Mouse (Mus musculus): Measurements from ENCODE around the gene Wdr46. TPM values are rescaled to one million over a fixed set of nuclear protein-coding genes. Genes with fewer than 3 reads are reported as not detected.
A peak's percentile ranks its signal among the peaks of the same experiment; 100 is the strongest.

Gene Wdr46
- total and polyA plus RNA-seq, 2 experiments from 2014 or later, result 18.9 to 23.2 TPM

GRCm38 (mm10) chr17:33969394-33969793, 28.9 kb downstream of the Wdr46 start:
- peak; percentile 35 for TF ChIP-seq CTCF (IDR thresholded peaks at IDR 0.05; ENCODE audit: low read depth)
- Histone ChIP-seq H3K4me1 (ENCODE audit: insufficient read depth) (no peaks in the 10 kb centered on the region), H3K36me3 (ENCODE audit: insufficient read depth) (peaks cover 16% of the 10 kb centered on the region), H3K4me3 (ENCODE audit: low read depth, low read length) (no peak overlapping the region), H3K9me3 (ENCODE audit: low read length) (no peaks in the 10 kb centered on the region), H3K27me3 (ENCODE audit: insufficient read depth, low read length) (no peaks in the 10 kb centered on the region), H3K9ac (no peak overlapping the region), H3K4me2 (ENCODE audit: low read depth) (no peak overlapping the region), H3K27ac (ENCODE audit: low read depth, low read length) (no peak overlapping the region)
- WGBS, result 80% methylated on average over 4 of the region's 4 CpGs
- ATAC-seq (no peak), DNase-seq (no peak)

DNA sequence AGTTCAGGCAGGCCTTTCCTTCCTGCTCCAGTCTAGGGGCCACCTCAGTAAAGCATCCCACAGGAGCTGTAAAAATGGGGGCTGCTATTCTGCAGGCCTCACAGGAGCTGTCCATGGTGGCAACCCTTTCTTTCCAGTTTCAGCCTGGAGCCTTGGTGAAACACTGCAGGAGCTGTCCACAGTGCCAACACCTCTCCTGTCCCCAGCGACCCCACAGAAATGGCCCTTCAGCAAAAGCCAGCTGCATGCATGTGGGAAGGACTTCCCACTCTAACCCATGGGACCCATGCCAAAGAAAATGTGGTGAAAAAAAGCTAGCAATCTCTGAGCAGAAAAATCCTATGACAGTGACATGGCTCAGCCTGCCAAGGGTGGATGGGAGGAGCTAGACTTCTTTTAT, 32.2 kb downstream of the Wdr46 start:
- no peaks in the 10 kb centered on the region for H3K36me3 ChIP-seq (ENCODE audit: insufficient read depth)
- H3K9ac ChIP-seq, result no peak overlapping the region
- no peak overlapping the region for H3K4me3 ChIP-seq (ENCODE audit: low read depth, low read length)
- no peaks in the 10 kb centered on the region for H3K4me1 ChIP-seq (ENCODE audit: insufficient read depth)
- no peak overlapping the region for H3K27ac ChIP-seq (ENCODE audit: low read depth, low read length)
- WGBS, result 19% methylated on average over 1 of the region's 1 CpGs
- DNase-seq (no peak), ATAC-seq (no peak)
- no peak for TF ChIP-seq CTCF (IDR thresholded peaks at IDR 0.05; ENCODE audit: low read depth)
- no peaks in the 10 kb centered on the region for H3K9me3 ChIP-seq (ENCODE audit: low read length)
- H3K27me3 ChIP-seq (ENCODE audit: insufficient read depth, low read length), result peaks cover 4% of the 10 kb centered on the region; the same call in 1 of the 2 replicates
- no peak overlapping the region for H3K4me2 ChIP-seq (ENCODE audit: low read depth)

- no peak overlapping the region for H3K4me3 ChIP-seq (ENCODE audit: low read depth, low read length)
- H3K9me3 ChIP-seq (ENCODE audit: low read length), result no peaks in the 10 kb centered on the region
- H3K27me3 ChIP-seq (ENCODE audit: insufficient read depth, low read length), result peaks cover 9% of the 10 kb centered on the region
- no peak overlapping the region for H3K27ac ChIP-seq (ENCODE audit: low read depth, low read length)
- no peak for DNase-seq
- H3K4me1 ChIP-seq (ENCODE audit: insufficient read depth), result no peaks in the 10 kb centered on the region
- ATAC-seq, result no peak
- no peaks in the 10 kb centered on the region for H3K36me3 ChIP-seq (ENCODE audit: insufficient read depth)
- no peak overlapping the region for H3K9ac ChIP-seq
- no peak for TF ChIP-seq CTCF (IDR thresholded peaks at IDR 0.05; ENCODE audit: low read depth)
- H3K4me2 ChIP-seq (ENCODE audit: low read depth), result no peak overlapping the region
- WGBS, result 60% methylated on average over 3 of the region's 3 CpGs
Observed at GRCm38 (mm10) chr17:33973572-33973971, 33.1 kb downstream of the Wdr46 start.

DNA sequence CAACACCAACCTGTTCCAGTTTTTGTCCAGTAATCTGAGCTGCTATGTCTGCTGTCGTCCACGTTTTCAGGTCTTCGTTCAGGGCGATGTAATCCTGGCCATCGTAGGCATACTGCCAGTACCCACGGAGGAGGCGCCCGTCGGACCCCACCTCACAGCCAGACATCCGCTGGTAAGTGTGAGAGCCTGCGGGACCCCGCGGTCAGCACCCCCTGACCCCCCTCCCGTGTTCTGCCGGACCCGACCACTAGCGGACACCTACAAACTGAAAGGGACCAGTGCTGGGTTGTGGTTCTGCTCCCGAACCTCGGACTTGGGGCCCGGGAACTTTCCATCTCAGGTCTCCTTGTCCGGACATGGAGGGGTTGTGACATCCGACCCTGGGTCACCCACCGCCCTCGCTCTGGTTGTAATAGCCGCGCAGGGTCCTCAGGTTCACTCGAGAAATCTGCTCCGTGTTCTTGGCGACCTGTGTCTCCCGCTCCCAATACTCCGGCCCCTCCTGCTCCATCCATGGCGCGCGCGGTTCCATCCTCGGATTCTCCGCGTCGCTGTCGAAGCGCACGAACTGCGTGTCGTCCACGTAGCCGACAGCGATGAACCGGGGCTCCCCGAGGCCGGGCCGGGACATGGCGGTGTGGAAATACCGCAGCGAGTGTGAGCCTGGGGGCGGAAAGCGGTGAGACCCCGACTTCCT, 37.5 kb downstream of the Wdr46 start:
- Histone ChIP-seq H3K27me3 (ENCODE audit: insufficient read depth, low read length) (peaks cover 9% of the 10 kb centered on the region), H3K4me3 (ENCODE audit: low read depth, low read length) (peak overlapping the region; percentile 37), H3K27ac (ENCODE audit: low read depth, low read length) (no peak overlapping the region), H3K4me2 (ENCODE audit: low read depth) (peak overlapping the region; percentile 57), H3K9ac (0 out of 2 replicates have a peak overlapping the region, but pooled peaks have one; percentile 34), H3K9me3 (ENCODE audit: low read length) (no peaks in the 10 kb centered on the region), H3K36me3 (ENCODE audit: insufficient read depth) (no peaks in the 10 kb centered on the region), H3K4me1 (ENCODE audit: insufficient read depth) (0 out of 2 replicates have a peak, but pooled peaks cover 4% of the 10 kb centered on the region)
- TF ChIP-seq CTCF (IDR thresholded peaks at IDR 0.05; ENCODE audit: low read depth), result no peak
- WGBS, result 4% methylated on average over 57 of the region's 57 CpGs
- DNase-seq (no peak), ATAC-seq (no peak)

GRCm38 (mm10) chr17:33978631-33979031, 38.2 kb downstream of the Wdr46 start:
- Histone ChIP-seq H3K4me1 (ENCODE audit: insufficient read depth) (0 out of 2 replicates have a peak, but pooled peaks cover 4% of the 10 kb centered on the region), H3K4me2 (ENCODE audit: low read depth) (peak overlapping the region; percentile 57), H3K36me3 (ENCODE audit: insufficient read depth) (no peaks in the 10 kb centered on the region), H3K27me3 (ENCODE audit: insufficient read depth, low read length) (peaks cover 9% of the 10 kb centered on the region), H3K9ac (0 out of 2 replicates have a peak overlapping the region, but pooled peaks have one; percentile 34), H3K27ac (ENCODE audit: low read depth, low read length) (no peak overlapping the region), H3K9me3 (ENCODE audit: low read length) (no peaks in the 10 kb centered on the region), H3K4me3 (ENCODE audit: low read depth, low read length) (peak overlapping the region; percentile 37)
- 1% methylated on average over 17 of the region's 17 CpGs for WGBS
- DNase-seq (no peak), ATAC-seq (no peak)
- TF ChIP-seq CTCF (IDR thresholded peaks at IDR 0.05; ENCODE audit: low read depth), result no peak

DNA sequence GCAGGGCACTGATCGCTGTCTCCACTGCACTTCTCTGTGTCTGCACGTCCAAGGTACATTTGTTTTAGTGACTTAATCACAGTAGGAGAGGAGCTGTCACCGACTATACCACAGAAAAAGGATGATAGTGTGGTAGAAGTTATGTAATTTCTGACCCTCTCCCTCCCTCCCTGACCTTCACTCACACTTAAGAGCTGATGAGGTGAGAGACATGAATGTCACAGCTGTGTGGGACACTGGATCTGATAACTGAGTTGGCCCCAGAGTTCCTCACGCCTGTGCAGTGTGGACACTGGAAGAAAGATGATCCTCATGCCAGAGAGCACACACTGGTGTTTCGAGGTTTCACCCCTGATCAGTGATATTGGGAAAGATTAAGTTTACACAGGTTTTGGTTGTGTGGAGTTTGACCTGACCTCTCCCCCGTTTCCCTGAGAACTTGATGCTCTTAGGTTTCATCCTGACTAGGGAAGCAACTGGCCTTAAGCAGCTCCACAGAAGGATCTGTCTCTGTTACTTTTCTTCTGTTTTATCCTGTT, 39.1 kb downstream of the Wdr46 start:
- 80% methylated on average over 6 of the region's 6 CpGs for WGBS

More for the DNA sequence above, 39.1 kb downstream of the Wdr46 start:
- H3K27ac ChIP-seq (ENCODE audit: low read depth, low read length), result no peak overlapping the region
- no peak for TF ChIP-seq CTCF (IDR thresholded peaks at IDR 0.05; ENCODE audit: low read depth)
- 0 out of 2 replicates have a peak, but pooled peaks cover 4% of the 10 kb centered on the region for H3K4me1 ChIP-seq (ENCODE audit: insufficient read depth)
- H3K27me3 ChIP-seq (ENCODE audit: insufficient read depth, low read length), result peaks cover 9% of the 10 kb centered on the region
- H3K9me3 ChIP-seq (ENCODE audit: low read length), result no peaks in the 10 kb centered on the region
- no peak for DNase-seq
- no peak overlapping the region for H3K9ac ChIP-seq
- no peak for ATAC-seq
- no peaks in the 10 kb centered on the region for H3K36me3 ChIP-seq (ENCODE audit: insufficient read depth)
- no peak overlapping the region for H3K4me3 ChIP-seq (ENCODE audit: low read depth, low read length)
- H3K4me2 ChIP-seq (ENCODE audit: low read depth), result no peak overlapping the region
